Mouse (Mus musculus) spleen, postnatal 36 days (tissue): ENCODE results near the gene Ptpre.
A peak's percentile ranks its signal among the peaks of the same experiment; 100 is the strongest.
"Not testable (repeated sequence)": the region's sequence is repeated elsewhere in the genome, so short reads cannot be mapped to it uniquely, and the experiment has no call there.

Experiments
- DNase-seq, 2 experiments: peaks; one replicate each; pipeline ENCODE4 v3.0.0; 2022; ENCODE audit warnings: low spot score in 2 of 2, mixed read lengths in 1 of 2

The Ptpre gene

DNA sequence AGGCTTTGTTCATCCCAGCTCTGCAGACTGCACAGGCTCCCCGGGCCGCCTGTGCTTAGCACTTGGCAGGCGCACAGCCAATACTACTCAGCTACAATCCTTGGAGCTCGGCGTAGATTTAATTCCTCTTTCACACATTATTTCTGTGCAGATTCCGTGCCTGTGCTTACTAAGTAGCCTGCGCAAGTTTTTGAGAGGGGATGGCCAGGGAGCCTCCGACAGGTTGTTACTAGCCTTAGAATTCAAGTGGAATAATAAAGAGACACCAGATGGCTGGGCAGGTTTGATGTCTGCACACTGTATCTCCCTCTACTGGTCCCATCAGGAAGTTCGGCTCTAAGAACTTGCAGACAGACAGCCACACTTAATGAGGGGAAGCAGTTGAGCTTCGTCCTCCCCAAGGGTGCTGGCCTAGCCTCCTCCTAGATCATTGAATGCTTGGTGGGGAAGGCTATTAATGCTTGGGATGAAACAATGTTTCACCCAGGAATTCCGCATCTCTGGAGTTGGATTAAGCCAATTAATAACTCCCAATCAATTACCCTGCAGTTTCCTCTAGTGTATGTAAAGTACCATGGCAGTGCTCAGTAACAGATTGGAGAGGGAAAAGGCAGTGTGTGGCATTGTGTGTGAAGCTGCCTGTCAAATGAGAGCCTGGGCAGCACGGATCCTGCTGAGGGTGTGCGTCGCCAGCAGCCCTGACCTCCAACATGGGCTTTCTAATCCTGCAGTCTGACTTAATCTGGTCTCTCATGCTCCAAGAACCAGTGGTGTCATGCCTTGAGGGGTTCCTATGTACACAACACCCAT, 104.6 kb downstream of the Ptpre start:
- DNase-seq: peak in 1 of 2 experiments; percentile 24

DNA sequence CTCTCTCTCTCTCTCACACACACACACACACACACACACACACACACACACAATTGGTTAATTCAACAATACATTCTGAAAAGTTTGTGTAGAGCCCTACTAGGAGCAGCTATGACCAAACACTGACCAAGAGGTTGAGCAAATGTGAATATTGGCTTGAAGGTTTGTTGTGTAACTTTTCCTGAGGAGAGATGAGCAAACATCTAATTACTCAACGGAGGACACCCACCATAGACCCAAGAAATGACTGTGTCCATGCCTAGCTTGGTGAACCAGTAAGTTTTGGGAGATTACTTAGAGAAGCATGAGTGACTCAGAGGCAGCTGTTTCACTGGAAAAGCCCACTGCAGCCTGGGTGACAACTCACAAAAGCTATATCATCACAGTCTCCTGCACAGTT, 107.2 kb downstream of the Ptpre start:
- DNase-seq: no peak

- no peak for DNase-seq
Measured at GRCm38 (mm10) chr7:135646976-135647375, 109.7 kb downstream of the Ptpre start.

GRCm38 (mm10) chr7:135648821-135649220, 111.5 kb downstream of the Ptpre start:
- no peak for DNase-seq

DNA sequence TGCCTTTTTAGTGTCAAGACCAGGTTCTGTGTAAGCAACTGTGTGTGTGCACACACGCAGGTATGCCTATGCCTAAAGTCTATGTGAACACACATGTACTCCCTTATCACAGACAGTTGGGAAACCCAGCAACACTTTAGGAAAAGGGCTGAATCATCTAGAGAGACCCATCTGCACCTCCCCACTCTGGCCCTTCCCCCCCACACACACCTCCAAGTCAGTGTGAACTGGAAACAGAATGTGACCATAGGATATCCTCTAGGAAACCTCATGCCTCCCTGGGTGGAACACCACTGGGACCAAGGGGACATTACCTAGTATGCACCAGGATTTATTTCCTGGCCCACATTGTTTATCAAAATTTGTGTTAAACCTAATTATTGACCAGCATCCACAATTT, 112.0 kb downstream of the Ptpre start:
- no peak for DNase-seq

GRCm38 (mm10) chr7:135650061-135650460, 112.8 kb downstream of the Ptpre start:
- peak; percentile 41 to 55 for DNase-seq

- DNase-seq: peak; percentile 67 to 70
Measured at GRCm38 (mm10) chr7:135651831-135652511, 114.7 kb downstream of the Ptpre start.

DNA sequence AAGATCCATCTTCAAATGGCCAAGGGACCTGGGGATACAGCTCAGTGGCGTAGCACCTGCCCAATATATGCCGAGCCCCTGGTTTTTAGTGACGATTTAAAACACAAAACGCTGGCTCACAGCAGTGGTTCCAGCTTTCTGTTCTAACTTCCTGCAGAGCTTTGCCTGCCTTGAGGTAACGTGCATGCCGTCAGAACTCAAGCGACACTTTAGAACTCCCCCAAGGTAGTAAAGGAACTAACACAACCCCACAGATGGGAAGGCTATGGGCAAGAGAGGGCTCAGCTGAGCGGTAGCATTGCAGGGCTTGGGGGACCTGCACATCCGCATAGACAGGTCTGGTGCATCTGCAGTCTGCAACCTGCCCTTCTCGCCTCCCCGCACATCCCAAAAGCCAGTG, 115.5 kb downstream of the Ptpre start:
- peak; percentile 22 to 43 for DNase-seq

- DNase-seq: no peak
Measured at GRCm38 (mm10) chr7:135653601-135654000, 116.3 kb downstream of the Ptpre start.

- no peak for DNase-seq
Measured at GRCm38 (mm10) chr7:135654288-135654687, 117.0 kb downstream of the Ptpre start.

- no peak for DNase-seq
Measured at GRCm38 (mm10) chr7:135655113-135655512, 117.8 kb downstream of the Ptpre start.

GRCm38 (mm10) chr7:135658150-135658549, 120.9 kb downstream of the Ptpre start:
- DNase-seq: no peak

DNA sequence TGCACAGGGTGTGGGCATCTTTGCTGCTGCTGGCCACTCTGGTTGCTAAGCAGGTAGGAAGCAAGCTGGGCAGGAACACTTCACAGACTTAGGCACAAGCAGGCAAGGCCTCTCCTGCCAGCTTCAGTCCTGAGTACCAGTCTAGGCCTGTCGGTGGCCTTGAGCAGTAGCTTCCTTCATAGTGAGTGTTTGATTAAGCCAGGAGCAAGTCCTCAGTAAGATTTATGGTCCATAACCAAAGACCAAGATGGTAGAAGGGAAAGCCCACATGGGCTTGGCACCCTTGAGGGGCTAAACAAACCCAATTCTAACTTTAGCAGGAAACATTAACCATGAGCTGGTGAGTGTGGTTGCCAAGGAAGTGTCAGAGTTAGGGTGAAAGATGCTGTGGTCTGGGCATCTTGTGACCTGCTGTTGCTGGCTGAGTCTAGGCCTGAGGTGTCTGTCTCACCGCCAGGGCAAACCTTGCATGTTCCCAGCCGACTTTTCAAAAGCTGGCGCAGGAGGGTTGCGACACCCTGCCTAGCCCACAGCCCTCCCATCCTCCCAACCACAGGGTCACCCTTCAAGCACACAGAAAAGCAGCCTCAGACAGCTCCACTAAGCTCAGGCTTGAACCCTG, 122.1 kb downstream of the Ptpre start:
- peak in 1 of 2 experiments; percentile 17 for DNase-seq

GRCm38 (mm10) chr7:135660314-135660713, 123.0 kb downstream of the Ptpre start:
- no peak for DNase-seq

- no peak for DNase-seq
Measured at GRCm38 (mm10) chr7:135664211-135664610, 126.9 kb downstream of the Ptpre start.

DNA sequence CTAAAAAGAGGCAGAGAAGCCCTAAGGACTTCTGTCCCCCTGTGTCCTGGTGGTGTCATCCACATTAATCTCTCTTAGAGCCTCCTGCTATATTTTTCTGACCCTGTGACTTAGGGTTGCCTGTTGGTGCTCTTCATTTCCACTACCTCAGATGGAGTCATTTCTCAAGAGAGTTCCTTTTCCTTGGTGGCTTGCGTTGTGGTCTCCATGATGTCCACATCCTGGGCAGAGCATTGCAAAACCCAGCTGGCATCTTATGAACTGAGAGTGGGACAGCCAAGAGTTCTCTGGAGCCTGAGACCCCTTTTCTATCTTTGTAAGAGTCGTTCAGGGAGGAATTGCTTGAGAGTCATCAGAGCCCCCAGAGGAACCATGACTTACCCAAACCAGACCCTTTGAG, 129.0 kb downstream of the Ptpre start:
- DNase-seq: no peak

GRCm38 (mm10) chr7:135668852-135669739, 131.8 kb downstream of the Ptpre start:
- DNase-seq: peak; percentile 52 to 65

- DNase-seq: no peak
Measured at GRCm38 (mm10) chr7:135673576-135673975, 136.3 kb downstream of the Ptpre start.

GRCm38 (mm10) chr7:135676722-135677121, 139.4 kb downstream of the Ptpre start:
- no peak for DNase-seq

DNA sequence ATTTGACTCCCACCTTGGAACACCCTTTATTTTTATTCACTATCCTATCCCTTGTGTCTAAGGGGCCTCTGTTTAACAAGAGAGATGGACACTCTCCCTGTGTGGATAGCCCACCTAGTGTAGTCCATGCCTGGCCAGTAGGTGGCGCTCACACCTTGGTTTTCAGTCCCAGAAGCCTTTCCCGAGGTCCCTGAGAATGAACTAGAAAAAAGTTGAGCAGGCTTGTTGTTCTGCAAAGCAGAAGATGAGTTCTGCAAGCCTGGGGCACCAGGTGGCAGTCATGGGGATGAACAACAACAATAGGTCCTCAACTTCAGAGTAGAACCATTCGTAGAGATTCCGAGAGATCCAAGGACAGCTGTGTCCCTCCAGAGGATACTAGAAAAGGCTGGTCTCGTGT, 143.1 kb downstream of the Ptpre start:
- DNase-seq: peak; percentile 47 to 49

- DNase-seq: not testable (repeated sequence)
Measured at GRCm38 (mm10) chr7:135684098-135684497, 146.8 kb downstream of the Ptpre start.

GRCm38 (mm10) chr7:135684938-135685337, 147.7 kb downstream of the Ptpre start:
- DNase-seq: no peak
